Mouse (Mus musculus) left cerebral cortex, adult 9 months (tissue): ENCODE data around the gene Tgfb1i1.

ENCODE experiments used
- DNase-seq, 2 experiments: peaks; one replicate each; pipeline ENCODE4 v3.0.0; 2022; ENCODE audit warnings: low spot score in 2 of 2

Gene Tgfb1i1

DNA sequence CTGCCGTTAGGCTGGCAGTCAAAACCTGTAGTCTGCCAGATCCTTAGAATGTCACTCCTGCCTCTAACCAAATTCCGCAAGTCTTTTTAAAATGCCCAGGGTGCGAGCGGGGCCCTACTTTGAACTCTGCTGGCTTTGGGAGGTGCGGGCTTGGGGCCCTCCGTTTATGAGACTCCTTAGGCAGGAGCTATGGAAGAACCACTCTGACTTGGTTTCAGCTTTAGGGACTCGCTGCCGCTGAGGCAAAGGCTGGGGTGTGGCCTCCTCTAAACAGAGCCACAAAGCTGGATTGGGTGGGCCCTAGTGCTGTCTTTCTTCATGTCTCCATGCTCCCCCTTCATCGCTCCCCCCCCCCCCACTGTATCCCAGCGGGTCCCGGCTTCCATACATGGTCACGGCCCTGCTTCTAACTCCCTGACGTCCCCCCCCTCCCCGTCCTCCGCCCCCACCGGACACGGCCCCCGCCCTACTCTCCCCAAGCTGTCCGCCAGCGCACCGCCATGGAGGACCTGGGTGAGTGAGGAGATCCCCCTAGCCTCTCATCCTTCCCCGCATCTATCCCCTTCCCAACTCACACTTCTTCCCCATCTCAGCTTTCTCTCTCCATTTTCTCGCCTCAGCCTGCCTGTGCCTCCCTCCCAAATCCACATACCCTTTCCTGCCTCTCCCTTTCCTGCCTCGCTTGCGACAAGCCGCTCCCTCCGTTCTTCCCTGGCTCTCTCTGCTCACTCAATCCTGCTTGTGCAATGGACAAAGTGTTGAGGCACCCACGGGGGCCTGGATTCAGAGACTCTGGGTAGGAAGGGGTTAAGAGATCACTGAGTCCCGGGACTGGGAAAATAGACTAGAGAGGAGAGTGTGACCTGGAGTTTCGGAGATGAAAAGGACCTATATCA is at the start of gene Tgfb1i1:
TSS of gene Tgfb1i1 (plus strand) at position 317 of the 896 bp plus-strand sequence.
- DNase-seq: peak in 1 of 2 experiments; percentile 57

DNA sequence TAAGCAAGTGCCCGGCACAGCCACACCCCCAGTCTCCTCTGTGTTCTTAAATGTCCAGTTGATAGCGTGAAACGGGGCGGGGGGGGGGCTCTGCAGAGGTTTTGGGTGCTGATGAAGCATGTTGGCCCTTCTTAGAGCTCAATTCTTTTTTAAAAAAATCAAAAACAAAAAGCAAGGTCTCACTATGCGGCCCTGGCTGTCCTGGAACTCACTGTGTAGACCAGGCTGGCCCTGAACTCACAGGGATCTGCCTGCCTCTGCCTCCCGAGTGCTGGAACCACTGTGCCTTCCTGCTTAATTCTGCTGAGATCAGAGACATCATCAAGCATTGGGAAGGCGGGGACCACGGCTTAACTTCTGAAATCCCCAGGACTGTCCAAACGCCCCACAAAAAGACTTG is 45.0 kb upstream of the Tgfb1i1 start:
- no peak for DNase-seq

DNA sequence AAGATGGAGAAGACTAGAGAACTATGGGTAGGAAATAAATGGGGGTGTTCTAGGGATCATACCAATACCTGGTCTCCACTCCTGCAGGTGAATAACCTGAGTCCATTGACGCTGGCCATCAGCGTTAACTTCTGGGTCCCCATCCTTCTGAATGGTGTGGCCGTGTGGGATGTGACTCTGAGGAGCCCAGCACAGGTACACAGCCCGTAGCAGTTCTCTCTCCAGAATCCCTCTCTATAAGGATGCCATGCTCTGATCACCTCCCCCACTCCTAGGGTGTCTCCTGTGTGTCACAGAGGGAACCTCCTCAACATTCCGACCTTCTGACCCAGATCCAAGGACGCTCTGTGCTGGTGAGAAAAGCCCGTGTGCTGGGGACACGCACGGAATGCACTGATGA is 43.5 kb upstream of the Tgfb1i1 start:
- DNase-seq: no peak

DNA sequence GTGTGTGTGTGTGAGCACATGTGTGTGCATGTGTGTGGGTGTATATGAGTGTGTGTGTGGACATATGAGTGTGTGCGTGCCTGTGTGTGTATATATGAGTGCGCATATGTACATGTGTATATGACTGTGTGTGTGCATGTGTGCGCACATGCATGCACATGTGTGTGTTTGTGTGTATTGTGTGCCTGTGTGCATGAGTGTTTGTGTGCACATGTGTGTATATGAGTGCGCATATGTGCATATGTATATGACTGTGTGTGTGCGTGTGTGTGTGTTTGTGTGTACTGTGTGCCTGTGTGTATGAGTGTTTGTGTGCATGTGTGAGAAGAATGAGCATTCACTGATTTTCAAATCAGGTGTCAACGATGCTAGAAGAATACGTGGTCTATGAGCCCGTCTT is 42.4 kb upstream of the Tgfb1i1 start:
- no peak for DNase-seq

DNA sequence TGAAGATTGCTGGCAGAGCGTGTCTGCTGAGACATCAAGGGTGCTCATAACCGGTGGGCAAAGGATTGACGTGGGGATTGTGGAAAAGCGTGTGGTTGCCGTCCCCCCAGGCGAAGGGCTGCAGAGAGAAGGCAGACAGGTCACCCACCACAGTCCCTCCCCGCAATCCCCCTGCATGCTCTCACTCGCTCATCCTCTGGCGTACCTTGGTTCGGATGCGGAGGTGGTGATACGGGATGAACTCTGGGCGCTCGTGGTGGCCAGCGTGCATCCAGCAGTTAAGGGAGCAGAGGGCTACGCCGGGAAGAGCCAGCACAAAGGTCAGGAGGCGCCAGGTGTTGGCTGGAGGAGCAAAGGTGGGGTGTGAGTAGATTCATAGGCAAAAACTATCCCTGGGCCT is 40.9 kb upstream of the Tgfb1i1 start:
- DNase-seq: no peak

DNA sequence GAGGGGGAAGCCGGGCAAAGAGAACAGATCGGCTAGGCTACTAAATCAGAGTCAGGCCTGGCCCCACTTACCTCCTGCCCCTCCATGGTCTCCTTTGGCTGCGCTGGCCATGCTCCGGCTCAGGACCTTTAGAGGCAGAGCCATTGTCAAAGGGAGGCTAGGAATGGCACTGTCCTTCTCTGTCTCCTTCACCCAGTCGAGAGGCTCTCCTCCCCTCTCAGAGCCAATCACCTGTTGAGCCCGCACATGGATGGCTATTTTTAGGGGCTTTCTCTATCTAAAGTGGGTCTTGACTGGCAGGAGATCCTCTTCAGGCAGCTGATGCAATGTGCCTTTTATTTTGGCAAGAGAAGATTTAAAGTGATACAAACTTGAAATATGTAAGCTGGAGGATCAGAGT is 40.5 kb upstream of the Tgfb1i1 start, which contains the start of gene Cox6a2:
TSS of gene Cox6a2 (minus strand) at position 236 of the 400 bp plus-strand sequence.
- DNase-seq: no peak

DNA sequence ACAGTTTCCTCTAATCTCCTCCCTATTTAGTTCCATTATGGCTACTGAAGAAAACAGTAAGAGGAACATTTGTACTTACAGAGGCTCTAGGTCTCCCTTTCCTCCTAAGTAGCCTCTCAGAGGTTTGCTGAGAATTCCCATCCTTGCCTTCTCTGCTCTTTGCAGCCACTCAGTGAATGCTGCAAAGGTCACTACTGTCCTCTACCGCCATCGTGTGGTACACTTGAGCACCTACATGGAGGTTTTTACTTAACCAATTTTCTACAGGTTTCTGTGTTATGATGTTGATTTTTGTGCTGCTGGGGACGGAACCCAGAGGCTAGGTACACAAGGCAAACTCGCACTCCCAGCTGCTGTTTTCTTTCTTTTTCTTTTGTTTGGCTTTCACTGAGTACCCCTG is 38.4 kb upstream of the Tgfb1i1 start:
- peak in 1 of 2 experiments; percentile 42 for DNase-seq

DNA sequence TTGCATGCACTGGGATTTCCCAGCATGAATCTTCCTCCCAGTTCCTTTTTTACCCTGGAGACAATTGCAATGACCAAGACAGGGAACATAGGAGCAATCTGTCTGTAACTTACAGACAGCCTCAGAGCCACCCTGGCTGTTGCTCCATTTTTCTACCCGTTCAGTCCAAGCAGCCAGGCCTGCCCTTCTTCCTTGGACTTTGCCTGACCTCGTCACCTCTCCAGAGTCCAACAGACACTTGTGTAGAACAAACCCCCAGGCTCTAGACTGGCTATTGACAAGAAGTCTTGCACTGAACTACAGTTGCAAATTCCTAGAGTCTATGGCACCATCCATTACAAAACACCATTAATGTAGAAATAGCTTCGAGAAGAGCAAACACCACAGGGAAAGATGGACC is 36.8 kb upstream of the Tgfb1i1 start:
- DNase-seq: no peak

DNA sequence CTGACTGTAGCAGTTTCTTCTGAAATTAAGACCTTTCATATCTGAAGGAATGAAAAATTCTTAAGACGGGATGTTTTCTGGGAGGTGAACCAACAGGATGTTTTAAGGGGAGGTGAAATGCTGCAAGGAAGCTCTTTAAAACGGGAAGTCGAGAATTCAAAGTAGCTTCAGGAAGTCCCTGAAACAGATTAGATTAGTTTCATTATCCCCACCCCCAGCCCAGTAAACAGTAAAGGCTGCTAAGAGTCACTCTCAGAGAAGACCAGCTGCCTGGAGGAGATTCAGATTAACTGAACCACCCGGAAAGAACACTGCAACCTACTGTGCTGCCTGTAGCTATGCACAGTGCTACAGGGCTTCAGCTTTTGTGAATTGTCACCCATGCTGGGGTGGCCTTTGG is 26.7 kb upstream of the Tgfb1i1 start:
- DNase-seq: no peak

DNA sequence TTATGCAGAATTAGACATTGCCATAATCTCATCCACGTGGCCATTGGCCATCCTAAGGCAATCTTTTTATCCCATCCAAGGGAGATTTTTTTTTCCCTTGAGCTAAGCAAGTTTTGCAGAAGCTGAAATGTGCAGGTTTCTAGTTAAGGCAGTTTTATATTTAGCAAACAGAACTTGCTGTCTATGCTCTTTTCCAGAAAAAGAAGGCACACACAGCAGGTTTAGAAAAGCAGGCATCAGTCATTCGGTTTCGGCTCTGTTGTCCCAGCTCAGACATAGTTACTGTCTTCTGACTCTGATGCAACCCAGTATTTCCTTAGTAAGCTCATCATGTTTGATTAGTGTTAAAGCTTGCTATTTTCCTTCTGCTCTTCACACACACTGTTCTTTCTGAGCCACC is 25.7 kb upstream of the Tgfb1i1 start:
- DNase-seq: no peak

DNA sequence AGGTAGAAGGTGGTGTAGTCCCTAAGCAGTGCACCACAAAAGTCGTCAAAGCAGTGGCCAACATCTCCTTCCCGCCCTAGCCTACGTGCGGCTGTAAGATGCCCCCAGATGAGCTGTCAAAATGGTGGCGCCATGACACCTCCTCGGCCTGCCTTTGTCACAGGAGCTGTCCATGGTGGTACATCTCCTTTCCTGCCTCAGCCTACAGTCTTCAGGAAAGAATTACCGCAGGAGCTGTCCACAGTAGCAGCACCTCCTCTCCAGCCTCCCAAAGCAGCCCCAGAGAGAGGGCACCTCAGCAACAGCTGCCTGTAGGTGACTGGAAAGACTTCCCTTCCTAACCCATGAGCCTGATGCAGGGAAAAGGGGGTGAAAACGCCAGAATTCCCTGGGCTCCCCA is 14.9 kb upstream of the Tgfb1i1 start:
- DNase-seq: no peak

DNA sequence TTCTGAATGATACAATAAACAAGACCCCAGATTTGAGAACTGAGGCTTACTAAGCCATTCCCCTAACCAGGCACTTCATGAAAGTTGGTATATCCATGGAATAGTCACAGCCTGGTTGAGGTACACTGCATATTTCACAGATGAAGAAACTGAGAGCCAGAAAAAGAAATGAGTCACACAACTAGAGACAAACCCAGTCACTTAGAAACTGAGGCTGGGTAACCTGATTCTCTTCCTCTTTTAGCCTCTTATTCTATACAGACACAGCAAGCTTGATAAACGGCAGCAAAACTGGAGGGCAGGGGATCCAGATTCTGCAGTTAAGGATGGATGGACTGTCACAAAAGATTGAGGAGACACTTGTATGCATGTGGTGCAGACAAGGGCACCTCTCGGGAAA is 11.8 kb upstream of the Tgfb1i1 start:
- DNase-seq: no peak

DNA sequence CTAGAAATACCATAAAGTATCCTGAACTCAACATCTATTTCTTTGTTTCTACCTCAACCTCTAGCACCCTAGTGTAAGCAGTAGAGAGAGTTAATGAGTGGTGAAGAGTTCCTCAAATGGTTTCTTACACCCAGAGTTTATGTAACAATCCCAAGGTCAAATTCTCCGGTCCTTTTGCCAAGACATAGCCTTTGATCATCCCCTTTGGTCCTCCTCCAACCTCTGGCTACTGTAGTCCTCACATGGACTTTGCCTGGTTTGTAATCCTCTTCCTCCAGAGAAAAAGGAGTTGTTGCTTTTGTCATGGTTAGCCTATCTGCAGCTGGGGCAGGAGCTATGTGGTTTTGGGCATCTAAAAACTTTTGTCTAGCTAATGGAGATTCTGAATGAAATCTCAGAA is 11.1 kb upstream of the Tgfb1i1 start:
- DNase-seq: no peak

DNA sequence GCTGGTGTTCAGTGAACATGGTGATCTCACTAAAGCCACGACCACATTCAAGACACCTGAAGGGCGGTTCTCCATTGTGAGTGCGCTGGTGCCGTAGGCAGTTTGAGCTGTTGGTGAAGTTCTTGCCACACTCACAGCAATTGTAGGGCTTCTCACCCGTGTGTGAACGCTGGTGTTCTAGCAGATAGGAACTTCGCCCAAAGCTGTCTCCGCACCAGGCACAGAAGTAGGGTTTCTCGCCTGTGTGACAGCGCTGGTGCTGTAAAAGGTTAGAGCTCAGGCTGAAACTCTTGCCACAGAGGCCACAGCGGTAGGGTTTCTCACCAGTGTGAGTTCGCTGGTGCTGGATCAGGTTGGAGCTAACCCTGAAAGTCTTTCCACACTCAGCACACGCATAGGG is 10.2 kb upstream of the Tgfb1i1 start:
- no peak for DNase-seq

DNA sequence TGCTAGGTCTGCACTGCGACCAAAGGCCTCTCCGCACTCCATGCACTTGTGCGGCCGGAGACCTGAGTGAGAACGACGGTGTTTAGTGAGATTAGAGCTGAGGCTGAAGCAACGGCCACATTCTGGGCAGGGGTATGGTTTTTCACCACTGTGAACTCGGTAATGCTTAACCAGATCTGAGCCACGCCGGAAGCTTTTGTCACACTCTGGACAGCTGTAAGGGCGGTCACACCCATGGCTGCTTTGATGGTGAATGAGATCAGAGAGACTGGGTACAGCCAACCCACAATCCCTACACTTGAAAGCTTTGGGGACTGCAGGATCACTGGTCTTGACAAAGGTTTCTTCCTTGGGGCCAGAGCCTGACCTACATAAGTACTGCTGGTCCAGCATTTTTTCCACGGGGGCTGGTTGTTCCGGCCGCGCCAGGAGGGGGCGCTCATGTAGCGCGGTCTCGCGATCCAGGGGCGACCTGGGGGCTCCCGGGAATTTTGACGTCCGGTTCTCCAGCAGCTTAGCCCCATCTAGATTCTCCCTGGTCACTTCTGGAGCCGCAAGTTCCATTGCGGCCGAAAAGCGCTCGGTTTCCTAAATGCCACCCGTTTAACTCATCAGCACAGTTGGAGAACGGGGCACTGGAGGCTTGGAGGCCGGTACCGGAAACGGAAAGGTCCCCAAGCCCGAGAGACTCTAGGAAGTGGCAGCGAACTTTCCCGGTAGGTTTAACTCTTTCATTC is 9.6 kb upstream of the Tgfb1i1 start, which contains the start of gene Armc5:
TSS of gene Armc5 (plus strand) at position 487 of the 737 bp plus-strand sequence.
- DNase-seq: peak in 1 of 2 experiments; percentile 88

DNA sequence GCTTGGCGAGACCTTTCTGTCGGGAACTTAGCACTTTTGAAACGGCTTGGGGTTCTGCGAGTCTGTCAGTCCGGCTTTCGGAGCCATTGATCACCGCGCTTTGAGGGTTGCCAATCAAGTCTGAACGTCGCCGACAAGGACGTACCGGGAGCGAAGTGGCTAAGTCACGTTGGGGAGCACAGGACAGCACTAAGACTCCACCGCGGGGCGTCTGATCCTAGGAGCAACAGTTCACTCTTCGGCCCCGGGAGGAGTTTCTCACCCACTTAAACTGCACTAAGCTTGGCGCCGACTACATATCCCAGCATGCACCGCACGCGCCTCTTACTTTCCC is 9.1 kb upstream of the Tgfb1i1 start:
- no peak for DNase-seq

DNA sequence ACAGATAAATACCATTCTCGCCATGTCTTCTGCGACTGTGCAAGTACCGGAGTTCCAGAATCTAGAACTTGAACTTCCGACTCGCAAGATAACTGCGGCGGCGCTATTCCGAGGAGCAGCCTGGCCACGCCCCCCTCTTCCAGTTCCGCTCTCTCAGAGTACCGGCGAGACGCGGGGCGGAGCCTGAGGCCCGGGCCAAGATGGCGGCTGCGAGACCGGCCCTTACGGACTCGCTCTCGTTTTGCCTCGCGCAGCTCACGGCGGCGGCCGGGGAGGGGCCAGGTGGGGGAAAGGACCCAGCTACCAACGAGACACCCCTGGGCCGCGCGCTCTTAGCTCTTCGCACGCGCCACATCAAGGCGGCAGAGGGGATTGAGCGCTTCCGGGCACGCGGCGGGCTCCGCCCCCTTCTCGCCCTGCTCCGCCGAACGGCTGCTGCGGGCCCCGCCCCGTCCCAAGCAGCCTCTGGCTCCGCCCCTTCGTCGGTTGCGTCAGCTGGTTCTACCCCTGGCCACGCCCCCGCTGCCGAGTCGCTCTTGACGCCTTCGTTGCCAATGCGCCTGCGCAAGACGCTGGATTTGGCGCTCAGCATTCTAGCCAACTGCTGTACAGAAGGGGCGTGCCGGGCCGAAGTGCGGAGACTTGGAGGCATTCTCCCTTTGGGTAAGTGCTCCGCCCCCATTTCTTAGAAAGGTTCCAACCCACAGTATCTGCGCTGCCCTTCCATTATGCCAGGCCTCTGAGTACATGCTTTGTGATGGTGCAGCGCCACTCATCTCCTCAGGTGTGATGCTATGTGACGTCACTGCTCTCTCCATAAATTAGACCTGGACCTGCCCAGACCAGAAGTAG is 8.5 kb upstream of the Tgfb1i1 start, which contains the start of gene 9130023H24Rik:
TSS of gene 9130023H24Rik (minus strand) at position 105 of the 852 bp plus-strand sequence.
- DNase-seq: peak; percentile 96 to 99

DNA sequence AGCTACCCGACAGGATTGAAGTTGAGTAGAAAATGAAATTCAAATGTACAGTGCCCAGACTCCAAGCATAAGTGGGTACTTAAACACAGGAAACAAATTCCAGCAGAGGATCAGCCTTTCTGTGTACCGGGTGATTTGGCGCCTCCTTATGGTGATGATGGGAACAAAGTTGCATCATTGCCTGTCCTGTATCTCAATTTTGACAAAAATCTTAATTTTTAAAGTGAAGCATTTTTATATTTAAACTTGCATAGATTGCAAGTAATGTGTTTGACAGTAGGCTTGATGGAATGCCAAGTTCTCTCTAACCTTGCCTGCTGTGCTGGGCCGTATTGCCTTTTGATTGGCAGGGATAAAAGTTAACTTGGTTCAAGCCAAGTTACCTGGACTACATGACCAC is 7.6 kb upstream of the Tgfb1i1 start:
- no peak for DNase-seq

DNA sequence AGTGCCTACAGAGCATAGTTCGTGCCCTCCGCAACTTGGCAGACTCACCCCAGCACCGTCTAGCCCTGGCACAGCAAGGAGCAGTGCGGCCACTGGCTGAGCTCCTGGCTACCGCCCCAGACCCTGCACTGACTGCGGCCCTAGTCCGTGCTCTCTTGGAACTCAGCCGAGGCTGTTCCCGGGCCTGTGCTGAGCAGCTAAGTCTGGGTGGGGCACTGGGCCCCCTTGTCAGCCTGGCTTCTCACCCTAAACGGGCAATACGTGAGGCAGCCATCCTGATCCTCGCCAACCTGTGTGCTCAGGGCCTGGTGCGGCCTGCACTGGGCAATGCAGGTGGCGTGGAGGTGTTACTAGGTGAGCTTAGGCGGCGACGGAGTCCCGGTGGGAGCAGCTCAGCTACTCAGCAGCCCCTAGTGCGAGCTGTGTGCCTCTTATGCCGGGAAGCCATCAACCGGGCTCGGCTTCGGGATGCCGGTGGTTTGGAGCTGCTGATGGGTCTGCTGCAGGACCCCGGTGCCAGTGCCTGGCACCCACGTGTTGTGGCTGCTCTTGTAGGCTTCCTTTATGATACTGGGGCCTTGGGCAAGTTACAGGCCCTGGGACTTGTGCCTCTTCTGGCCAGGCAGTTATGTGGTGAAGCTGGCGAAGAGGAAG is 6.4 kb upstream of the Tgfb1i1 start:
- DNase-seq: no peak

DNA sequence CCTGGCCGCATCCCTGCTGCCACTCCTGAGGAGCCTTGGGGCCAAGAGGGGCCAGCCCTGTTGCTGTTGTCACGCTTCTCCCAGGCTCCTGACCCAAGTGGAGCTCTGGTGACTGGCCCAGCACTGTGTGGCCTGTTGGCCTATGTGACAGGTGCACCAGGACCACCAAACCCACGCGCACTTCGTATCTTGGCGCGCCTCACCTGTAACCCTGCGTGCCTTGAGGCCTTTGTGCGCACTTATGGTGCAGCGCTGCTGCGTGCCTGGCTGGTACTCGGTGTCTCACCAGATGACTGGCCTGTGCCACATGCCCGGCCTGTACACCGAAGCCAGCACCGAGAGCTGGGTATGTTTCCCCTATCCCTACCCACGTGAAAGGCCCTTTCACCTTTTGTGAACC is 4.3 kb upstream of the Tgfb1i1 start:
- no peak for DNase-seq

DNA sequence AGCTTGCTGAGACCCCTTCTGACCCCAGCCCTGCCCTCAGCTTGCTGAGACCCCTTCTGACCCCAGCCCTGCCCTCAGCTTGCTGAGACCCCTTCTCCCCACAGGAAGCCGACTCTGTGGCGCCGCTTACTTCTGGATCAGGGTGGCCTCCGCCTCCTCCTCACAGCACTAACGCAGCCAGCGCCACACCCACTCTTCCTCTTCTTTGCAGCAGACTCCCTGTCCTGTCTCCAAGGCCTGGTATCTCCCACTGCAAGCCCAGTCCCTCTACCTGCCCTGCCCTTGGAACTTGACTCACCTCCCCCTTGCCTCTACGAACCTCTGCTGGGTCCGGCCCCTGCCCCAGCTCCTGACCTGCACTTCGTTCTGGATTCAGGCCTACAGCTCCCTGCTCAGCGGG is 2.7 kb upstream of the Tgfb1i1 start:
- DNase-seq: no peak
